Mouse (Mus musculus) embryonic stem cell, embryonic (primary cell): ENCODE measurements at regions not wholly inside any gene's neighbourhood (a gene's known extent, or its start where the extent isn't known, plus 50 kb on each side); places are given as distances from the start of the nearest gene placed in this dataset.

Experiments used
- CTCF ChIA-PET, 4 experiments: fragments of 300-600 bp in 2 of 4; fragments of 350-600 bp in 2 of 4; sonication (Branson Sonifier 250); formaldehyde crosslinking; loops; one replicate each; lab custom pipeline; 2022; ENCODE audit warnings: inconsistent platforms in 2 of 4; lab: Charles Lee
- POLR2A ChIA-PET, 4 experiments: fragments of 300-600 bp in 2 of 4; fragments of 350-600 bp in 2 of 4; sonication (Branson Sonifier 250); formaldehyde crosslinking; loops; one replicate each; lab custom pipeline; 2022; ENCODE audit warnings: antibody characterized with exemption in 4 of 4, inconsistent platforms in 1 of 4; lab: Charles Lee

GRCm38 (mm10) chr12:14930702-14931101, 778.8 kb upstream of the Fam84a start:
- POLR2A ChIA-PET = no interaction called here
- CTCF ChIA-PET = no interaction called here

- ChIA-PET CTCF (no interaction called here), POLR2A (no interaction called here)
Observed at GRCm38 (mm10) chr12:14927580-14927979, 775.7 kb upstream of the Fam84a start.

GRCm38 (mm10) chr12:14923768-14924167, 771.9 kb upstream of the Fam84a start:
- POLR2A ChIA-PET = no interaction called here

GRCm38 (mm10) chr12:14911931-14912330, 760.1 kb upstream of the Fam84a start:
- CTCF ChIA-PET = no interaction called here
- POLR2A ChIA-PET = no interaction called here

More at GRCm38 (mm10) chr12:14923768-14924167, 771.9 kb upstream of the Fam84a start:
- CTCF ChIA-PET = no interaction called here

GRCm38 (mm10) chr12:14883136-14883535, 731.3 kb upstream of the Fam84a start:
- CTCF ChIA-PET = no interaction called here
- POLR2A ChIA-PET = no interaction called here

GRCm38 (mm10) chr12:14880458-14880857, 728.6 kb upstream of the Fam84a start:
- CTCF ChIA-PET = no interaction called here
- POLR2A ChIA-PET = no interaction called here

GRCm38 (mm10) chr12:14875290-14875689, 723.4 kb upstream of the Fam84a start:
- ChIA-PET CTCF (no interaction called here), POLR2A (no interaction called here)

GRCm38 (mm10) chr12:14871336-14871910, 719.6 kb upstream of the Fam84a start:
- CTCF ChIA-PET = no interaction called here
- POLR2A ChIA-PET = interaction anchor here in 1 of 4 experiments (0.6 kb wide), 1 partner anchor 230 kb away, joined by 3 read pairs; no protein-coding TSS in a partner anchor

GRCm38 (mm10) chr12:14859809-14860570, 708.1 kb upstream of the Fam84a start:
- CTCF ChIA-PET = no interaction called here
- POLR2A ChIA-PET = no interaction called here

- ChIA-PET POLR2A (no interaction called here), CTCF (no interaction called here)
Observed at GRCm38 (mm10) chr12:14859057-14859456, 707.2 kb upstream of the Fam84a start.

GRCm38 (mm10) chr12:14835510-14835909, 683.7 kb upstream of the Fam84a start:
- POLR2A ChIA-PET = no interaction called here
- CTCF ChIA-PET = no interaction called here
